Mouse (Mus musculus) testis, postnatal 14 days (tissue): ENCODE data around the gene Hba-a2.
A peak's percentile ranks its signal among the peaks of the same experiment; 100 is the strongest.

Source experiments
- DNase-seq: peaks from one replicate; pipeline ENCODE4 v3.0.0; 2021; ENCODE audit warnings: low spot score

The Hba-a2 gene

DNA sequence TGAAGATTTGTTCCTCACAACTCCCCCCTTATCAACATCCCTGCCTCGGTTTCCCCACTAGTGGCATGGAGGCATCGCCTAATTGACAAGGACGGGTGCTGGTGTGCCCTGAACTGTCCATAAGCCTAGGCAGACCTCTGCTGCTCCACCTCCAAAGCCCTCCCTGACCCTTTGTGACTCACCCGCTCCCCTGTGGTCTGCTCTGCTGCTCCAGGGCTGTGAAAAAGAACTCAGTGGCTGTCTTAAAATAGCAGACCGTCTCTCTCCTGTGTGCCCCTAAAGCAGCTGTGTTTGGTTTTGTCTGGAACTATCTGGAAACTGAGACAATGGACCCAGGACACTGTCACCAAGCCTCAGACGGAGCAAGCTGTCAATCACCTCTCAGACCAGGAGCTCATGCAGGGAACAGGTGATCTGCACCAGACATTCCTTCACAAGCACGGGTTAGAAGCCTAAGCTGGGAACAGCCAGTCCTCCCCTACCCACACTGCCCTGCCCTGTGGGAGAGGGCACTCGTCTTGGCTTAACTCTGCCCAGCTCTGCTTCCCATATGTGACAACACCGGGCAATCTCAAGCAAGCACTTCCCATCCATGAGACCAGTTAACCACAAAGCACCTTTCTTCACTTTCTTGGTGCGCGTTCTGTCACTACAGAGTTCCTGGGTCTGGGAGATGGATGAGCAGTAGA, 24.4 kb downstream of the Hba-a2 start:
- DNase-seq: no peak

DNA sequence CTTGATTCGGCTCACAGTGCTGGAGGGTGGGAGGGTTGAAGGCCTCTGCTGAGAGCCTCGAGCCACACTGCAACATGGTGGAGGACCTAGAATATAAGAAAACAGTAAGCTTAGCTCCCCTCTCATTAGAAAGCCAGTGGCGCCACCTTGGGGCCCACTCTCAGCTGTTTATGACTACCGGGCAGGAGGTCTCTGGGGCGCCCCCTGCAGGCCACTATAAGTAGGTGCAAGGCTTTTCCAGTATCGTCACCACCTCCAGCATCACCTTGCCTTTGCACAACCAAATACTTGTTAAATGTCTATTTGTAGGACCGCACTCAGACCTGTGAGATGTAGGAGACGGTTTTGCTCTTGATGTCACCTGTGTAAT, 24.9 kb downstream of the Hba-a2 start:
- peak; percentile 78 for DNase-seq

DNA sequence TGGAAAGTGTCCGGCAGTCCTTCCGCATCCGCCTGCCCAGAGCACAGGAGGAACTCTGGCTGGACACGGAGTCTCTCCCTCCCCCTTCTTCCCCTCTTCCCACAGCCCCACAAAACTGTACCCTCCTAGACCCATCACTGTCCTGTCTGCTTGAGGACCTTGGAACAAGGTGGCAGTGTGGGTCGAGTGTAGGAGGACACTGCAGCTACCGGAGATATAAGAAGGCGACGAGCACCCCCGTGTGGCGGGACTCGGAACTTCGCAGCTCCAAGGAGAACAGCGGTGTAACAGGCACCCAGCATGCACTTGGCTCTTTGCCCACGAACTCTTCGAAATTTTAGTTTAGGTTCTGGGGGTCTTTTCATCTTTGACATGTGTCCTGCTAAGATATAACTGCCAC, 28.3 kb downstream of the Hba-a2 start:
- DNase-seq: peak; percentile 81

- no peak for DNase-seq
These were observed 34.8 kb downstream of the Hba-a2 start for GRCm38 (mm10) chr11:32331075-32331474.

DNA sequence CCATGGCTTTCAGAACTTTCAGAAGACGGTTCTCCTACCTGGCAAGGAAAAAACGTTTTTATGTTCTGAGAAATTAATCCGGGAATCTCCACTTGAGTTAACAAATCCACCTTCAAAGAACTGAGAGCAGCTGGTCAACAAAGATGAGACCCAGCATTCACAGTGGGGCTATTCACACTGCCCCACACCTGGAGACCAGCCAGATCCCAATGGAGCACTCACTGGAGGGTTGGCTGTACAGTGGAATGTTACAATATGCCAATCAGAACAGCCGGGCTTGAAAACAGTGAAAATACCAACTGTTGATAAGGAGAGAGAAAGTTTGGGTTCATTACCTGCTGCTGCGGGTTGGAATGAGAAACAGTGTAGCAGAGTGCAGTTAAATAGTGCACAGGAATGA, 35.6 kb downstream of the Hba-a2 start:
- peak; percentile 45 for DNase-seq

DNA sequence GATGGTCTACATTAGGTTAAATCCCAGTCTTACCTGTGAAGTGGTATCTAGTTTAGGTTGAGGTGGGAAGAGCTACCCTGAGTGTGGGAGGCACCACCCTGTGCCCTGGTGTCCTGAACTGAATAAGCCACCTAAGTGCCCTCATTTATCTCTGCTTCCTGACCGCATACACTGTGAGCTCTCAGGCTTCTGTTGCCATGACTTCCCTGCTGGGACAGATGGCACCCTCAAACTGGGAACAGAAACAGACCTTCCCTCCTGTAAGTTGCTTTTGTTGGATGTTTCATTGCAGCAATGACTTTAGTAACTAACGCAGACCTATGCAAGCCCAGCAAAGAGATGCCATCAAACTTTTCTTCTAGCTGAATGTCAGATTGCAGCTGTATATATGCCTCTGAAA, 36.9 kb downstream of the Hba-a2 start:
- no peak for DNase-seq

DNA sequence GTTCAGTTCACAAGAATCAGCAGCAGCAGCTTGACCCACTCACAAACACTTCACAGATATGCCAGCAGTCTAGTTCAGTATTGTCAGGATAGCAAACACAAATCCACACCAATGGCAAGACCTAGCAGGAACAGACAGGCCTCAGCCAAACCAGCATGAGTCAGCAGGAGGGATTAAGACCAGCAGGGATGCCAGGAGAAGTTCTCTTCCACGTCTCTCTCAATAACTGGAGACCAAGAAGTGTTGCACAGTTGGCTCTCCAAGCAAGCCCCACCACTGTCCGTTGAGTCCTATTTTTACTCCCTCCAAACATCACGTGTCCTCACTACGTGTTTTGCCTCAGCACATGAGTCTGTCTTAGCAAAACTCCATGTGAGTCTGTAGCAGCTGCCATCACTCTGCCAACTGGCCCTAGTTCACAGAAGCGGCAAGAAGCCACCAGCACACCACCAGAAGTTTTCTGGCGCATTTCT, 40.2 kb downstream of the Hba-a2 start:
- DNase-seq: no peak

DNA sequence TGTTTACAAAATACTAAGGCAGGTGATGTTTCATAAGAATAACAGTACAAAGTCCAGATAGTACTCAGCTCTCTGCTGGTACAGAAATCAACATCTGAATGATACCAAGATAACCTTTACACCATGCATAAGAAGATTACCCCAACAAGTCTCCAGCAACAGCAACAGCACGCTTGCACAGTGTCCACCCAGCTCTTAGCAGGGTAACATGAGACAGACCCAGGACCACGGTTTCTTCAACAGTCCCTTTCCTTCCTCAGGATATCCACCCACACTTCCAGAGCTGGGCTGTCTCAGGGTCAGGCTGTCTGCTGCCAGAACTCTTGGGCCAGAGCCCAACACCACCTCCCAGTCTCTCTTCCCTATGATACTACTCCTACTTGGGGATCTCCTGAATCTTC, 42.8 kb downstream of the Hba-a2 start:
- no peak for DNase-seq

DNA sequence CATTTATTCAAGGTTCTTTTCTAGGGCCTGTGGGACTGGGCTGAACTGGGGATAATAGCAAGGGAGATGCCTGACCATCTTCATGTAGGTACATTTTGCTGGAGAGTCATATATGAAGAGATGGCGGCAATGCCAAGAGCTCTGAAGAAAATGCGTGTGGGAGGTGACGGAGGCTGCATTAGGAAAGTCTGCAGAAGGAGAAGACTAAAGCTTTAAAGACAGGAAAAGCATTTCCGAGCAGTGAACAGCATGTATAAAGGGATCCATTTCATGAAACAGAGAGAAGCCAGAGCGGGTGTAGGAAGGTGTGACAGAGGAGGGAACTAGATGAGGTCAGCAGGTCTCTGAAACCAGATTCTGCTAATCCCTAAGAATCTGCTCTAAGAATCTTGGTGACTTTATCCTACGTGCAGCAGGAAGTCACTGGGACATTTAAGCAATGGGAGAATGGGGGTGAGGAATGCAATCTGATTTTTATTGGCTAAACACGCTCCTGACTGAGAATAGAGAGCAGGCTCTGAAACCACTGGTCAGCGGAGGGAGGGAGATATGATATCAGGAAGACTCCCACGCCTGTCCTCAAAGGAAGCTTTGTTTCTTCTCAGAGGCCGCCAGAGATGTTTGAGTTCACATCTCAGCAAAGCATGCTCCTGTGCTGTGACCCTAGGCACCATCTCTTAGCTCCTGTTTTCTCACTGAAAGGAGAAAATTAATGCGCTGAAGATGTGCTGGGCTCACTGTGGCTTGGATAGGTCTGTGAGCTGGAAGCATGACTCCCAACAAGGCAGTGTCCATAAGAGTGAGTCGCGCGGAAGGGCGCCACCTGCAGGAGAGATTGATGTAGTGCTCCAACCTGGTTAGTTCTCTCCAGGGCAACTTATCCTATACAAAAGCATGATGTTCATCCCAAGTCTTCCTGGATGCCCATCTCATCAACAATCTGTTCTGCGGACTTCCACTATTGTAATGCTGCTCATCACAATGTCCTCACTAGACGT, 44.5 kb downstream of the Hba-a2 start:
- DNase-seq: peak; percentile 46

DNA sequence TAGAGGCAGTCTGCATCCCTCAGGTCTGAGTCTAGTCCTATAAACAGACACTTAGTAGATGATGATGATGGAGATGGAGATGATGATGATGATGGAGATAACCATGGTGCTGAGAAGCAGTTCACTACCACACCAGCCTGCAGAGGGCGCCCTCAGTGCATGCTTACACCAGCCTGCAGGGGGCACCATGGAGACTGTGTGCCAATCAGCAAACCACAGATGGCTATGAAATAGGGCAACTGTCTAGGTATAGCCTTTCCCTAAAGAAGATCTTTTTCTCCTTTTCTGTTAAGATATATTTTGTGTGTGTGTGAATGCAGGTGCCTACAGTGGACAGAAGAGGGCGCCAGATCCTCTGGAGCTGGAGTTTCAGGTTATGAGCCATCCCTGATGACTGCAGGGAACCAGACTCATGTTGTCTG, 46.5 kb downstream of the Hba-a2 start:
- DNase-seq: no peak

DNA sequence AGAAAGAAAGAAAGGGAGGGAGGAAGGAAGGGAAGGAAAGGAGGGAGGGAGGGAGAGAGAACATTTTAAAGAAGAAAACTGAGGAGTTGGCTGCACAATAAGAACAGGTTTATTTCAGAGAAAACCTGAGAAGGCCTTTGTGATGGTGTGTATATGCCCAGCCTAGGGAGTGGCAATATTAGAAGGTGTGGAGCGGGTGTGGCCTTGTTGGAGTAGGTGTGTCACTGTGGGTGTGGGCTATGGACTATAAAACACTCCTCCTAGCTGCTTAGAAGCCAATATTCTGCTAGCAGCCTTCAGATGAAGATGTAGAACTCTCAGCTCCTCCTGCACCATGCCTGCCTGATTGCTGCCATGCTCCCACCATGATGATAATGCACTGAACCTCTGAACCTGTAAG, 47.1 kb downstream of the Hba-a2 start:
- no peak for DNase-seq

GRCm38 (mm10) chr11:32345504-32346297, 49.4 kb downstream of the Hba-a2 start:
- no peak for DNase-seq
